Mouse (Mus musculus) stomach, postnatal 0 days (tissue): ENCODE measurements around the gene Olfr935.

ENCODE experiments used
- CTCF ChIP-seq: IDR thresholded peaks from 2 replicates; pipeline ENCODE4 v1.5.1; 2016; ENCODE audit warnings: antibody characterized with exemption, low read depth, mild to moderate bottlenecking, moderate library complexity
- EP300 ChIP-seq: optimal IDR thresholded peaks from 2 replicates; pipeline ENCODE3; 2016; ENCODE audit warnings: antibody characterized with exemption

DNA sequence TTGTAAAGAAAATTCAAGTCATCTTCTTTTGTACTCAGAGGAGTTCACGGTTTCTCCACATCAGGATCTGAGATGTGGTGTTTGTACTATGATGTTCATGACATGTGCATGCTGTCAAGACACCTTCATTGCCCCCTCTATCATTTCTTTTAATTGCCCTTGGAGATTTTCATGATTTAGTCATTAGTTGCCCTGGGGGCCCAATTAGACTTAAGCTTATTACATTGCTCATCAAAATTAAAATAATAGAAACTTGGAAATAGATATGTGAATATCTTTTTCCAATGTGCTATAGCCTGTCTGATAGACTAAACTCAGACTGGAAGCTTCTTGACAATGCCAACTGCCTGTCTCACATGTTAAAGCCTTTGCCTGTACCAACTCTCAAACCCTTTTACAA is 23.8 kb upstream of the Olfr935 start, which contains the start of gene Olfr146:
- no peak for TF ChIP-seq CTCF
- no peak for TF ChIP-seq EP300
